Mouse (Mus musculus): Measurements from ENCODE around the gene Crk.

The Crk gene

GRCm38 (mm10) chr11:75736978-75737377, 57.9 kb downstream of the Crk start:
- in situ Hi-C loops (cut with MboI; ENCODE audit: low sequenced_read_pairs), result no loop called here

- in situ Hi-C loops (cut with MboI; ENCODE audit: low sequenced_read_pairs), result no loop called here
Observed at GRCm38 (mm10) chr11:75737806-75738476, 58.9 kb downstream of the Crk start.

DNA sequence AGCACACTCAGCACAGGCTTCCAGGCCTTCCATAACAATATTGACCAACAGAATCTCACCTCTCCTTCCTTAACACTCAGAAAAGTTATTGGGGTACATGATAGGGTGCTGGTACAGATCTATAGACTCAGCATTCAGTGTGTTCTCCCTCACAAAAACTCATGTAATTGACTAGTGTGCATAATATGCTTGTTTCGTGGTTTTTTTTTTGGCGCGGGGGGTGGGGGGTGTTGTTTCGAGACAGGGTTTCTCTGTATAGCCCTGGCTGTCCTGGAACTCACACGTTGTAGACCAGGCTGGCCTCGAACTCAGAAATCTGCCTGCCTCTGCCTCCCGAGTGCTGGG, 59.4 kb downstream of the Crk start:
- in situ Hi-C loops (cut with MboI; ENCODE audit: low sequenced_read_pairs), result no loop called here

GRCm38 (mm10) chr11:75740204-75740603, 61.1 kb downstream of the Crk start:
- in situ Hi-C loops (cut with MboI; ENCODE audit: low sequenced_read_pairs), result no loop called here

GRCm38 (mm10) chr11:75741615-75742014, 62.6 kb downstream of the Crk start:
- in situ Hi-C loops (cut with MboI; ENCODE audit: low sequenced_read_pairs), result no loop called here

DNA sequence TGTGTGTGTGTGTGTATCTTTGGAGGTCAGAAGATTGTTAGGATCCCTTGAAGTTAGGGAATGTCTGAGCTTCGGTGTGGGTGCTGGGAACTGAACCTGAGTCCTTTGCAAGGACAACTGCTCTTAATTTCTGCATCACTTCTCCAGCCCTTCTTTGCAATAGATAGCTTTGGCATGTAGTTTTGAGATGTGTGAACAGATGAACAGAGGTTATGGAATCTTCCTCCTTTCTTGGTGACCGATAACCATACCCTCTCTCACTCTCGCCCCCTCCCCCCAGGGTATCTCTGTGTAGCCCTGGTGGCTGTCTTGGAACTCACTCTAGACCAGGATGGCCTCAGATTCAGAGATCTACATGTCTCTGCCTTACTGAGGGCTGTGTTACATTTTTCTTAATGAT, 65.7 kb downstream of the Crk start:
- in situ Hi-C loops (cut with MboI; ENCODE audit: low sequenced_read_pairs), result no loop called here

DNA sequence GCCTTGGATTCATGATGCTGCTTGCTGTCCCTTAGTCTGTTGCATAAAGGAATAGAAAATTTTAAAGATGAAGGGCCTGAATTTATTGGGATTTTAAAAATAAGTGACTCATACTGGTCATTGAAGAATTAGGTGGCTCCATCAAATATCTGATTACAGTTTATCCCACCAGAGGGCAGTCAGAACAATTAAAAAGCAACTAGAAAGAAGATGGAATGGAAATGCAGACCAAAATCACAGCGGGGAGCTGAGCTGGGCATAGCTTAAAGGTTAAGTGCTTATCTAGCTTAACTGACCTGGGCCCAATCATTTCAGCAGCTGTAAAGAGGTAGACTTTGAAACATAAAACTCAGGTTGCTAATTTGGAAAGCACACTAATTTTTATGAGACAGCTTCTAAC, 71.5 kb downstream of the Crk start:
- in situ Hi-C loops (cut with MboI; ENCODE audit: low sequenced_read_pairs), result no loop called here

DNA sequence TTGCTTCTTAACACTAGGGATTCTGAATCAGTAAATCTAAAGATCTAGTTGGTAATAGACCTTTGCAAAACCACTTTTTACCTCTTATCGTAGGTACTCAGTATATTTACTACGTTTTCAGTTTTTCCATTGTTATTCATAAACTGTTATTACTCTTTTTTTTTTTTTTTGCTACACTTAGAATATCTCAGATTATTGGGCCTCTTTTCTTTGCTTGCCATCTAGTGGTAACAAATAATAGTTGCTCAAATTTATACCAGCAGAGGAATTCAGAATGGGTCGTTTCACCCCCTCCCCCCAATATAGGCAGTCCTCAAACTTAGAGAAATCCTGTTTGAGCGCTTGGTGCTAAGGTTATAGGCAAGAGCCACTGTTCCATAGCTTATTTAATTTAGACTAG, 72.0 kb downstream of the Crk start:
- in situ Hi-C loops (cut with MboI; ENCODE audit: low sequenced_read_pairs), result no loop called here

All from CH12F3 (cell line).